Mouse (Mus musculus) c-Kit-positive CD71-positive TER-119-negative erythroid progenitor cells, embryonic 14.5 days (primary cell): ENCODE results near the gene Tgif2.
"Not testable (repeated sequence)": the region's sequence is repeated elsewhere in the genome, so short reads cannot be mapped to it uniquely, and the experiment has no call there.

ENCODE experiments used
- DNase-seq: peaks from one replicate; pipeline ENCODE4 v3.0.0-alpha.2; 2013; ENCODE audit warnings: low read depth

Gene Tgif2

DNA sequence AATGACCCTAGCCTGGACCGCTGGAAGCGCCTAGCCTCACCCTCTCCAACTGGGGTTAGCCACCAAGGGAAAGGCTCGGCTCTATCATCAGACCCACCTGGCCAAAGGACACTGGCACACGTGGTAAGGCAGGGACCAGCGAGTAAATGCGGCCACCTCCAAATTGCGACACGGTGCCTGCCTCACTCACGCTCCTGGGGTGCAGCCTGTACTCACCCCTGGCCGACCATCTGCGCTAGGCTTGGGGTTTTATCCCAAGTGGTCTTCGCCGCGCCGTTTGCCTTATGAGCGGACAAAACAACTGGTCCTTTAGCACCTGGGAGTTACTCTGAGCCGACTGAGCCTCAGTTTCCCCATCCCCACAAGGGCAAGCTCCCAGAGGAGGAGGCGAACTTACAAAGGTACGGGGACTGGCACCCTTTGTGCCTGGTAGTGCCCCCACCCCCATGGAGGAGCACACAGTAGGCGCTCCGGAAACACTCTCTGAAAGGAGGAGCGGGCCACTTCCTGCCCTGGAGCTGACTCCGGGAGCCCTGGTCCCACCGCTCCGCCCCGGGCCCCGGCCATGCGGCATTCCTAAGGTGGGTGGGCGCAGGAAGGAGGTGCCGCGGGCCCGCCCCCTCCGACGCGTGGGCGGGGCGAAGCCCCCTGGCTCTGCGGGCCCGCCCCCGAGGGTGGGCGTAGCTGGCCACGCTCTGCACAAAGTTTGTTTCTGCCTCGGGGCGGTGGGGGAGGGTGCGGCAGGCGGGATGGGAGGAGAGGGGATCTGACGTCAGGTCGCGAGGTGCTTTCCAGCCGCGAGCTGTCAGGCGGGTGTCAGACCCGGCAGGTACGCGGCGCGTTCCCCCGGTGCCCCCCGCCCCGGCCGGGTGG is at the start of gene Tgif2:
Gene Tgif2, plus strand, starts transcription at position 689 of the 873 bp plus-strand sequence.
- DNase-seq = no peak

DNA sequence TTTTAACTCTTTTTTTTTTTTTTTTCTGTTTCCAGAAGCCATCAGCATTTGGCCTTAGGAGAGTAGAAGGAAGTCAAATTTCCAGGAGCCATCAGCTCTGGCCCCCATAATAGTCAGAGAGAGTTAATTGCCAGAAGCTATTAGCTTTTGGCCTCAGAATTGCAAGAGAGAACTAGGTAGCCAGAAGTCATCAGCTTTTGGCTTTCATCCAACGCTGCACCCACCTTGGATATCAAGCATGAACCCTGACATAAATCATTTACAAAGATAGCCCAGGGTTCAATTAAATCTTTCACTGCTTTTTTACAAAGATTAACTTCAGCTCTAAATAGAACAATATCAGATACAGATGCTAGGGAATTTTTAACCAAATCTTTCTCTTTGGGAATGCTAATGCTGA is 41.3 kb upstream of the Tgif2 start:
- DNase-seq = no peak

DNA sequence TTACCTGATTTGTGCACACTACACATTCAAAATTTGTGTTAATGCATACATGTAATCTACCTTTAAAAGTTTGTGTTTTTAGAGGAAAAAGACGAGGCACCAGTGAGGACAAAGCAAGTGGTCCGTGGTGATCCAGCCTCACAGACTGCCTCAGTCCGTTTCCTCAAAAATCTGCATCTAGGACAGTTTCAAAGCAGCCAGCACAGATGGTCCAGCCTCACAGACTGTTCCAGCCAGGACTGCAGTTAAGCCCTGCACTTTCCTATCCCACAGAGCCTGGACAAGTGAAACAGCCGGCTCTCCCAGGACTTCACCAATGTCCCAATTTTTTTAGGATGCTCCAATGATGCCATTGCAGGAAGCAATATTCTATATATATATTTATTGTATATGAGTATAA is 38.8 kb upstream of the Tgif2 start:
- DNase-seq = no peak

DNA sequence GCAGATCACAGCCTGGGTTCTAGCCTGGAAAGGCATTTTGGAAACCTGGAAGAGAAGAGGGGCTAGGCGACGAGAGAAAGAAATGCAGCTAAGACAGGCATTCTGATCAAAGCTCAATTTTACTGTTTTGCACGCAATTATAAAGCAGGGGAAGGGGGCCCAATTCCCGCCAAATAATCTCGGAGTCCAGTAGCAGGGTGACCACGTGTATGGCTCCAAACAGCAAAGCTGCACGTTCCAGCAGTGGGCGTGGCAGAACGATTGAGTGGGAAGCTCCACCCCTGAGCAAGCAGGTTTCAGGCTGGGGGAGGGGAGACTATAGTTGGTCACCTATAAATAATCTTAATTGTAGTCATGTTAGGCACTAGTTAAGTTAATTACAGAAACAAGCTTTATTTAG is 37.7 kb upstream of the Tgif2 start:
- DNase-seq = not testable (repeated sequence)

DNA sequence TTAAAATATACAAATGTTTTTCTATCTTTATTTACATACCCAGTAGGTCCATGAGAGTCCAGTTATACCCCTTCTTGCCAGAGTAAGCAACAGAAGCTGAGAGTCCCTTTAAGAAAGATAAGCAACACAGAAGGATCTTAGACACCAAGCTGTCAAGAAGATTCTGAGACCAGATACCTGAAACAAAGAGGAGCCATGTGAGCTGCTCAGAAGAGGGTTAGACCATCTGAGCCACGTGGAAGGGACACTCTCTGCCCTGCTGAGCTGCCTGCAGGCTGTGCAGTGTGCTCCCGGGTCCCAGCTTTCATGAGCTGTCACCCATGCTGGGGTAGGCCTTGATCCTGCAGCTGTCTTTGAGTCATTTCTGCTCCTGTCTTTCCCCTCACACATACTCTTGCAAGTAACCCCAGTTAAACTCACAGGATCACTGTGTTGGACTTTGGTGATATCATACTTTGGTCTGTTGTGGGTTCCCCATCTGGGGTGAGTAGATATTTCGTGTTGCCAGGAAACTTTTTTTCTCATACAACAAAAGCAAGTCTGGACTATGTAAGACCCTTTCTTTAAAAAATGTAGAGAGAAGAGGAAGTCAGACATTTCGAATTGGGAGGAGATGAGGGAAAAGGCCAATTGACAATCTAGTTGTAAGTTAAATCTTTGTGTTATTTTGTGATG is 36.0 kb upstream of the Tgif2 start:
- DNase-seq = no peak

DNA sequence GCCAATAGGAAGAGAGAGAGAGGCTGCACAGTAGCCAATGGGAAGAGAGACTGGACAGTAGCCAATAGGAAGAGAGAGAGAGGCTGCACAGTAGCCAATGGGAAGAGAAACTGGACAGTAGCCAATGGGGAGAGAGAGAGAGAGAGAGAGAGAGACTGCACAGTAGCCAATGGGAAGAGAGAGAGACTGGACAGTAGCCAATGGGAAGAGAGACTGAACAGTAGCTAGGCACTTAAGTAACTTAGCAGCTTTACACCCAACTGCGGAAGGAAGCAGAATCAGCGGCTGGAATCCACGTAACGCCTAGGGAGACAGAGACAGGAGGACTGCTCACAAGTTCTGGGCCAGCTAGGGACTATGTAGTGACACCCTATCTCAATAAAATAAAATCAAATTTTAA is 35.2 kb upstream of the Tgif2 start:
- no peak for DNase-seq

DNA sequence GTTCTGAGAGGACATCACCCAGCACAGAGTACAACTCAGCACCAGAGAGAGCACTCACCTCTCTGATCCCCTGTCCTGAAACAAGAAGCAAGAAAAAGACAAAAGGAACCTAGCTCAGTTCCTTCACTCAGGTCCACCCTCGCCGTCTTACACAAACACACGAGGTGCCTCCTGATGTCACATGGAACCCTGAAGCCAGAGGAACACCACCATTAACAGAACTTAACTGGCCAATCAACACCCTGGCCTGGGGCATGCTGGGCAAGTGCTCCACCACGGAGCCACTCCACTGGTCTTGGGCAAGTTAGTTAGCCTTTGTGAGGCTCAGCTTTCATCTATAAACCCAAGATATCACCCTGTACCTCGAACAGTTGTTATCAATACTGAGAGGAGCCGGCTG is 32.9 kb upstream of the Tgif2 start:
- no peak for DNase-seq

DNA sequence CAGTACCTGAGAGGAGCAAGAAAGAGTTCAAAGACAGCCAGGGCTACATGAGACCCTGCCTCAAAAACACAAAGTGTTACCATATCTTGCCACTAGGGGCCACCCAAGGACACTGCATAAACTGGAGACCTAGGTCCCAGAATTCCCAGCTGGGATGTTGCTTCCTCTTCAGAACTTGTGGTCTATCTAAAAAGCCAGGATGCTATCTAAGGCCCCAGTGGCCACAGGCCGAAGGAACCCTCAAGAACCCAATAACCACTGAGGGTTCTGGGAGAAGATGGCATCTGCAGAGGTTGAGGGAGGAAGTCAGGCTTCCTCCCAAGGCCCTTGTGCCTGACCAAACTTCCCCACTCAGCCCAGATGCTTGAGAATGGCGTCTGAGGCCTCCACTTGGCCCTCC is 30.2 kb upstream of the Tgif2 start:
- DNase-seq = no peak

DNA sequence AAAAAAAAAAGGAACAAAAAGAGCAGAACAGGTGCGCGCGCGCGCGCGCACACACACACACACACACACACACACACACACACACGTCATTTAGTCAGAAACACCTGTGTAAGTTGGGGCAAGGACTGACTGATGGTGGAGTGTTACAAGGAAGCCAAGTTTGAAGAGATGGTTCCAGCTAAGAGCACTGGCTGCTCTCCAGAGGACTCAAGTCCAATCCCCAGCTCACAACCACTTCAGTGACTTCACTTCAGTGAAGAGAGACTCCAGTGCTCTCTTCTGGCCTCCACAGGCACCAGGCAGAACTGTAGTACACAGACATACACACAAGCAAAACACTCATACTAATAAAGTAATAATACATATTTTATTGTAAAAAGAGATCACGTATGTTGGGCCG is 29.1 kb upstream of the Tgif2 start:
- no peak for DNase-seq

DNA sequence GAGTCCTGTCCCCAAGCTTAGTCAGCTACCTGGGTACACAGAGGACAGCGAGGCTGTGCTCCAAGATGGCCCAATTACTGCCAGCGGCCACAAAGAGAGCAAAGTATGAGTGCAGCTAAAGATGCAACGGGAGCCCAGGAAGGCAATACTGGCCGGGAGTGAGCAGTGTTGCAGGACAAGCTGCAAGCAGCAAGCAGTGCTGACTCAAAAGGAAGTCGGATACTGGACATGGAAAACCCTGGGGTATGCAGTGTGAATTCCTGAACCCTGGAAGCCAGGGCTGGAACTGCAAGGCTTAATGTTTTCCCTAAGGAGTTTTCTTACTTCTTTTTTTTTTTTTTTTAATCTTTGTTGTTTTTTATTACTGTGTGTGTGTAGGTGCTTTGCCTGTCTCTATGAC is 28.3 kb upstream of the Tgif2 start:
- DNase-seq = no peak

DNA sequence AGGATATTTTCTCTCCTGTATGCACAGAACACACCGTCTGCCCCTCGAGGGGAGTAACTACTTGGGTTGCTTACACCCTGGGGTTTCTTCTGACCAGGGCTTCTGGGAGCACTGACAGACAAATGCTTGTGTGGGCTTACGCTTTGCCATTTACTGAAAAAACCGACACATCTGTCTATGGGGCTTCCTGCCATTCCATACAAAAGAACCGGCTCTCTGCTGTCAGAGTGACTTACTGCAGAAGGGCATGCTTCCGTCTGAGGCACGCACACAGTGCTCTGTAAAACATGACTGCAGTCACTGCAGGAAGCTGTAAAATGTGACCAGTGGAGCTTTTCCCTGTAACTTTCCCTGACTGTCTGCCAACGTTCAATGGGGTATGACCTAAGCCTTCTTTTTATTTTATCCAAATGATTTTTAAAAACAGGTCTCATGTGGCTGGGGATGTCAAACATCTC is 25.4 kb upstream of the Tgif2 start:
- DNase-seq = no peak

DNA sequence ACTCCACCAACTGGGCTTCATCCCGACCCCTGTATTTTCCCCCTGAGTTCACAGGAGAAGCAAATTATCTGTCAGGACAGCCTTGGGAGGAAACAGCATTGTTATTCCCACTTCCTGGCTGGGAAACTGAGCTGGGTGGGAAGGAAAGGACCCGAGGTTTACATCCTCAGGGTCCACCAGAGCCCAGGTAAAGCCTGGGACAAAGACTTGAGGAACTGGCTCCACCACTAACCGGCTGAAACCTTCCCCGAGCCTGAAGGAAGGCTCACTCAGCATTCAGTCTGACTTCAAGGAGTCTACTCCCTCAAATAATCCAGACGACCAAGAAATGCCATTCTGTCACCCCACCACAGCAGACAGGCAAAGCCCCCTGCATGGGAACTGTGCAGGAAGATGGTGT is 24.9 kb upstream of the Tgif2 start:
- no peak for DNase-seq

DNA sequence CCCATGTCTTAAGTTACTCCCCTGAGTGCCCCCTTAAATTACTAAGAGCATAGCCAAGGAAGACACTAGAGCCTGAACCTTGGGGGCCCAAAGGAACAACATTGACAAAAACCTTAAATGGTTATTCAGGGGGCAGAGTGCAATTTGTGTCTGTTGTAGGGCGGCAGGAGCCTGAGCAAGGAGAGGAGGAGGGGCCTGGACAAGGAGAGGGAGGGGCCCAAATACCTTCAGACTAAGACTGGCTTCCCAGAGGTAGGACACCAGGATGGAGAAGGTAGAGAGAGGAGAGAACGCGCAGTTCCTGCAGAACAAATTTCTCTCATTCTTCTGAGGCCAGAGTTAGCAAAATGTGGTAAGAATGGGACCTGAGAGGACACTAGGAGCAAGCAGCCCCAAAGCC is 24.4 kb upstream of the Tgif2 start:
- DNase-seq = no peak

DNA sequence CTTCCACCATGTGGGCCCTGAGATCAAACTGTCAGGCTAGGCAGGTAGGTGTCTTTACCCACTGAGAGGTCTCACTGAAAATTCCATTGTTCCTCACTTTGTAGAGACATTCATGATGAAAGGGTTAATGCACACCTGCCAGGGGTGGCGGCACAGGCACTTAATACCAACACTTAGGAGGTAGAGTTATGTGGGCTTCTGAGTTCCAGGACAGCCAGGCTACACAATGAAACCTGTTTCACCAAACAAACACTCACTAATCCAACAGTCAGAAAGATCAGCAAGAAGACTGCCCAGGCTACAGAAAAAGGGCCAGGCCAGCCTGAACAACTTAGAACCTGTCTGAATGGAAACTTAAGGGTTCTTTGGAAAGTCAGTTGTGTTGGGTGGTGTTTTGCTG is 23.7 kb upstream of the Tgif2 start:
- DNase-seq = no peak

DNA sequence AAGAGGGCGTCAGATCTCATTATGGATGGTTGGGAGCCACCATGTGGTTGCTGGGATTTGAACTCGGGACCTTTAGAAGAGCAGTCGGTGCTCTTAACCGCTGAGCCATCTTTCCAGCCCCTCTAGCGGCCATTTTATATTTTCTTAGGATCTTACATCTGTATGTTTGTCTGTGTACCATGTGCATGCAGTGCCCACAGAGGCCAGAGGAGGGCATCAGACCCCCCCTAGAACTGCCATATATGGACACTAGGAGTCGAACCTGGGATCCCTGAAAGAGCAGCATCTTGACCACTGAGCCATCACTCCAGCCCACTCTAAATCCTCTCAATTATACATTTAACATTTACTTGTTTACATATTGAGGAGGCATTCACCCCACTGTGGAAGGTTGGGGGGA is 14.7 kb upstream of the Tgif2 start:
- DNase-seq = not testable (repeated sequence)

DNA sequence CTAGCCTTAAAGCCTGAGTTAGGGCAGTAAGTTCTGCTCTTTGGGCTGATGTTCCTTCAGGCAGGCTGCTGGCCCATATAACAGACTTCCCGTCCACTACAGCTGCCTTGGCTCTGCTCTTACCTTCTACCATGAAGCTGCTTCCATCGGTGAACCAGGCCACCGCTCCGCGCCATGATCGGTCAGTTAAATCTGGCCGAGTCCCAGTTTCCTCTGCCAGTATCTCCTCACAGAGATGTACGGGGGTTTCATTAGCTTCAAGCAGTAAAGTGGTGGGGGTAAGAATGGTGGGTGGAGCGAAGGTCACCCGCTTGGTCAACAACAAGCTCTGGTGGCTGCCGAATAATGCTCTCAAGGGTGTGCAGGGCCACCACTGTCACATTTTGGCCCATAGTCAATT is 5.5 kb upstream of the Tgif2 start:
- DNase-seq = no peak

DNA sequence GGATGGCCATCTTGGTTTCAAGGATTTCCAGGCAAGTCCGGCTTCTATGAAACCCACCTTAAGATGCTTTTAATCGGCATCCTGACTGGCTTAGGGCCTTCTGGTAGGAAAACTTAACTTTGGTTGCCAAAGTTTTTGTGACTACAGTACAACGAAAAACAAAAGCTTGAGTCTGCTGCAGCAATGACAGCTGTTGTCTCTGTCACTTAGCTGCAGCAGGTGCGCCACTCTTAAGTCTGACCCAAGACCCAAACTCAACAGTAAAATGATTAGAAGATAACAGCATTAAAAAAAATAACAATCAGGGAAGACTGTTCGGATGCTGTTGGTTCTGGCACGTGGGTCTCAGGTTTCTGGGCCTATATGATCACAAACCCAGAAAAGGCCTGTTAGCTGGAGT is 968 bp upstream of the Tgif2 start:
- no peak for DNase-seq

DNA sequence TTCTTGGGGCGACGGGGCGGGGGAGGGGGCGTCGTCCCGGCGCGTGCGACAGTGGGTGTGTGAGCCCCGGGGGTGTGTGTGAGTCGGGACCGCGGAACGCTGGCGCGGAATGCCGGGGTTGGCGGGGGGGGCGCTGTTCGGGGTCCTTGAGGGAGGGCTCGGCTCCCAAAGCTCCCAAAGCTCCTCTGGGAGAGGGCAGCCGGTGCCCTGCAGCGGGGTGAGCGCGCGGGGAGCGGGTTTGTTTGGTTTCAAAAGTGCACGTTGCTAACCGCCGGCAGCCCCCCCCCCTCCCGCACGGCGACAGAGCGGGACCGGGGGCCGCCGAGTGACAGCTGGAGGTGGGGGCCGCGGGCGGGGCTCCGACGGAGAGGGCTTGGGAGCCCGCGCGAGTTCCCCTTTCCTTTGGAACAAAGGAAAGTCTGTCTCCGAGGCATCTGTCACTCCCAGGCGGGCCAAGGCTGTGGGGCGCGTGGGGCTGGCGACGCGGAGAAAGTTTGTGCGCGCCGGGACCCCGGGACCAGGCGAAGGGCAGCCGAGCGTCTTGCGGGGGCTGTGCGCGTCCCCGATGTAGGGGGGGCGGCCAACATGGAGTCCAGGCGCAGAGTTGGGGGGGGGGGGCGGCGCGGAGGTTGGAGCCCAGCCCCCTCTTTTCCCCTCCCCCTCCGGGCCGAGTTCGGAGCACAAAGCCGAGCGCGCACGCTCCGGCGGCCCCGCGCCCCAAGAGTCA is 657 bp downstream of the Tgif2 start:
- no peak for DNase-seq

DNA sequence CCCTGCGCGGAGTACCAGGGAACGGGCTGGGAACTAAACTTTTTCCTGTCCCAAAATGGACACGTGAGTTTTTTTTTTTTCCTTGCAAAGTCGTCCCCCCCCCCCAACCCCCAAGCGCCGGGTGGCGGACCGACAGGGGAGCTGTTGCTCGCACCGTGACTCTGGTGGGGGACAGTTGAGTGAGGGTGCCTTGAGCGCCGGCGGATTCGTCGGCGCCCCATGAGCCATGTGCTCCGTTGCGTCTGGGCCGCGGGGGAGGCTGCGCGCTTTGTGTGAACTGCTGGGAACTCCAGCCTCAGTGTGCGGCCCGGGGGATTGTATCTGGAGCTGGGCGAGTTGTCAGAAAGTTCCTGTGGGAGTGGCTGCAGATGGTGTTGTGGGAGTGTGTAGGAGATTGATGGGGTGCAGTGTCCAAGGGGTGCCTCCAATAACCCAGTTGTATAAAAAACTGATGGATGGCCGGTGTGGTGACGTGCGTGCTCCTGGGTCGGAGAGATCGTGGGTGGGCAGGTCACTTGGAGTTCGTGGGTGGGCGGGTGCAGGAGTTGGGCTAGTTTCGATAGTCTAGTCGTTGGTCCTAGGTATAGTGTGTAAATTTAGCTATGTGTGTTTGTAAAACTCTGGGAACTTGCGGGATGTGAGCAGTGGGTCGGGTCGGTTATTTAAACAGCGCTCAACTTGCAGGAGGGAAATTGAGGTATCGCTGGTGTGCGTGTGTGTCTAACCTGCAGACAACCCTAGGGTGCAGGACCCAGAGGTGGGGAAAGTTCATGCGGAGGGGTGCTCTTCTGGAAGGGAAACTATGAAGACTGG is 1.4 kb downstream of the Tgif2 start:
- no peak for DNase-seq

DNA sequence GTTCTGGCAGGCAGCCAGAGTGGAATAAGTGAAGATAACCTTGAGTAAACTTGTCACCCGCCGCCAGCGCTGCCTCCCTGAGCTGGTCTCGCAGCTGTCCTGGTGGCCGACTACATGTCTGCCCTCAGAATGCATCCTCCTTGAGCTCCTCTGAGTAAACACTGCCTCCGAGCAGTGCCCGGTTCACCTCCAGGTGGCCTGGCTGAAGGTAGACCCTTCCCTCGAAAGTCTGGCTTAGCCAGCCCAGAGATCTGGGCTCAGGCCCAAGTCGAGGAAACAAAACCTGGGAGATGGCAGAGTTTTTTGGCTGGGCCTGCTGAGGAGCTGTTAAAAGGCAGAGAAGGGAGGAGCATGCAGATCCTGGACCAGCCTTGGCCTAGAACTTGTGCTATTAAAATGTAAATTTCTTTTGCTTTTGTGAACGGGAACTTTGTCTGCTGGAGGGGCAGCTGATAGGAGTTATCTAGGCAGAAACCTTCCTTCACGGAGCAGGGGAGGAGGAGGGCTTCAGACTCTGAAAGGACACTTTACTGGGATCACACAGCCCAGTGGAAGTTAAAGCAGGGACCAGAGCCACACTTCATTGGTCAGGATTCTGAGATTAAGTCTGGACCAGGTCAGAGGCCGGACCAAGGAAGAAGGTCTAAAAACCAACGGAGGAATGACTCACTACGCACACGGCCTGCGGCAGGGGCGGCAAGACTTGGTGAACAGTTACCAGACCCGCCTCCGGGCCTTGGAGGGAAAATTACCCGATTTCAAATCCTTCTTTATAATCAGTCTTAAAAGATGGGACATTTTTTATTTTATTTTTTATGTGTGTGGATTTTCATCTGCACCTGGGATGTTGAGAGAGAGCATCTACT is 2.3 kb downstream of the Tgif2 start:
- DNase-seq = no peak

DNA sequence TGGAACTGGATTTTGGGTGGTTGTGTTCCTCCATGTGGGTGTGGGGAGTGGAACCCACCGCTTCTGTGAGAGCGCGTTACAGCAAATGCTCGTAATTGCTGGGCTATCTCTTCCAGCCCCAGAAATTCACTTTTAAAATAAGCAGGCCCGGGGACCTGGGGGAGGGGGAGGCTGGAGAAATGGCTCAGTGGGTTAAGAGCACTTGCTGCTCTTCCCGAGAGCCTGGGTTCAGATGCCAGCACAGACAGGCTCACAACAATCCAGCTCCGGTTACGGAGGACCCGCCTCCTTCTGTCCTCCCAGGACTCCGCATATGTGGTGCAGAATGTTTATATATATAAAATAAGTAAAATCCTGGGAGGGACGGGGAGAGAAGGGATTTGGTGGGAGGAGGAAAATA is 2.9 kb downstream of the Tgif2 start:
- no peak for DNase-seq
